Mouse (Mus musculus) embryonic facial prominence, embryonic 14.5 days (tissue): ENCODE measurements around the gene Sars2. TPM values are rescaled to one million over a fixed set of nuclear protein-coding genes. Genes with fewer than 3 reads are reported as not detected.

ENCODE experiments used
- ATAC-seq: fragments of 200-750 bp; cut with Nextera tagmentation; 2 replicates; pipeline ENCODE4 v1.8.0; 2017; ENCODE audit warnings: low read depth, moderate number of reproducible peaks, moderate TSS enrichment
- DNase-seq: peaks from one replicate; pipeline ENCODE4 v3.0.0-alpha.2; 2015; ENCODE audit warnings: low spot score
- H3K27ac ChIP-seq: fragments of 300-500 bp; sonication (generic); replicated peaks from 2 replicates; pipeline ENCODE4 v1.5.1; 2014; ENCODE audit warnings: low read depth, mild to moderate bottlenecking, low read length, moderate library complexity
- H3K27me3 ChIP-seq: fragments of 300-500 bp; sonication (generic); replicated peaks from 2 replicates; pipeline ENCODE4 v1.6.1; 2014; ENCODE audit warnings: low read length; ENCODE audit not compliant: control insufficient read depth, insufficient read depth
- H3K36me3 ChIP-seq: fragments of 300-500 bp; sonication (generic); 2 replicates; pipeline ENCODE4 v1.6.1; 2014; ENCODE audit warnings: low read length, mixed read lengths; ENCODE audit not compliant: control insufficient read depth, insufficient read depth
- H3K4me1 ChIP-seq: fragments of 300-500 bp; sonication (generic); 2 replicates; pipeline ENCODE4 v1.6.1; 2014; ENCODE audit warnings: antibody characterized with exemption, low read length; ENCODE audit not compliant: control insufficient read depth, insufficient read depth
- H3K4me2 ChIP-seq: fragments of 300-500 bp; sonication (generic); 2 replicates; pipeline ENCODE4 v1.6.1; 2014; ENCODE audit warnings: low read depth, mild to moderate bottlenecking, low read length, moderate library complexity, mixed read lengths
- H3K4me3 ChIP-seq: fragments of 300-500 bp; sonication (generic); 2 replicates; pipeline ENCODE4 v1.5.1; 2014; ENCODE audit warnings: low read depth, mild to moderate bottlenecking, low read length
- H3K9ac ChIP-seq: fragments of 300-500 bp; sonication (generic); 2 replicates; pipeline ENCODE4 v1.6.1; 2014; ENCODE audit warnings: low read depth, mild to moderate bottlenecking, low read length, moderate library complexity, mixed read lengths
- H3K9me3 ChIP-seq: fragments of 300-500 bp; sonication (generic); 2 replicates; pipeline ENCODE4 v1.6.1; 2016; ENCODE audit warnings: low read length; ENCODE audit not compliant: control insufficient read depth
- WGBS: fragments of 180-500 bp; shearing (Covaris S2); extraction: QIAGEN DNeasy Blood & Tissue Kit; methylation state at CpG from one replicate; pipeline ENCODE4 v1.1.7; 2014; 5-methylcytosine and 5-hydroxymethylcytosine counted together
- polyA plus RNA-seq: library from polyadenylated mRNA; unstranded; fragments of >200 nt; fragmentation: Nextera tagmentation; extraction: Ambion mirVana; gene quantifications from 2 replicates; pipeline ENCODE4 v1.2.1, GENCODE M21; 2014

The Sars2 gene
- polyA plus RNA-seq, 1 experiment from 2014 or later = 20.5 TPM

- Histone ChIP-seq H3K4me1 (0 out of 2 replicates have a peak, but pooled peaks cover 4% of the 10 kb centered on the region), H3K9me3 (no peaks in the 10 kb centered on the region), H3K27me3 (no peaks in the 10 kb centered on the region), H3K27ac (no peak overlapping the region), H3K4me3 (no peak overlapping the region), H3K9ac (no peak overlapping the region), H3K36me3 (peaks cover 31% of the 10 kb centered on the region), H3K4me2 (no peak overlapping the region)
- DNase-seq (no peak), ATAC-seq (no peak)
- WGBS = 95% methylated on average over 21 of the region's 21 CpGs
Observed at GRCm38 (mm10) chr7:28739829-28740228, 2.0 kb upstream of the Sars2 start.

- ATAC-seq = no peak
- H3K27me3 ChIP-seq = no peaks in the 10 kb centered on the region
- H3K4me3 ChIP-seq = peak overlapping the region; percentile 59
- H3K4me2 ChIP-seq = peak overlapping the region; percentile 90
- peak overlapping the region; percentile 81 for H3K9ac ChIP-seq
- DNase-seq = no peak
- 0 out of 2 replicates have a peak, but pooled peaks cover 4% of the 10 kb centered on the region for H3K4me1 ChIP-seq
- peak overlapping the region; percentile 73 for H3K27ac ChIP-seq
- 33% methylated on average over 9 of the region's 9 CpGs for WGBS
- H3K9me3 ChIP-seq = no peaks in the 10 kb centered on the region
- H3K36me3 ChIP-seq = peaks cover 38% of the 10 kb centered on the region
Observed at GRCm38 (mm10) chr7:28740949-28741348, 843 bp upstream of the Sars2 start.

GRCm38 (mm10) chr7:28741368-28741708 lies 454 bp upstream of the Sars2 start:
- H3K9ac ChIP-seq = peak overlapping the region; percentile 81
- no peaks in the 10 kb centered on the region for H3K9me3 ChIP-seq
- WGBS = 1% methylated on average over 13 of the region's 13 CpGs
- no peak for DNase-seq
- H3K27me3 ChIP-seq = no peaks in the 10 kb centered on the region
- H3K4me2 ChIP-seq = peak overlapping the region; percentile 90
- ATAC-seq = peak; percentile 7; the same call in 1 of the 2 replicates
- H3K36me3 ChIP-seq = peaks cover 37% of the 10 kb centered on the region
- peak overlapping the region; percentile 73 for H3K27ac ChIP-seq
- peak overlapping the region; percentile 59 for H3K4me3 ChIP-seq
- H3K4me1 ChIP-seq = 0 out of 2 replicates have a peak, but pooled peaks cover 4% of the 10 kb centered on the region

- no peaks in the 10 kb centered on the region for H3K4me1 ChIP-seq
- no peaks in the 10 kb centered on the region for H3K9me3 ChIP-seq
- H3K4me2 ChIP-seq = no peak overlapping the region
- no peak for DNase-seq
- ATAC-seq = no peak
- no peak overlapping the region for H3K4me3 ChIP-seq
- WGBS = 93% methylated on average over 7 of the region's 7 CpGs
- H3K27me3 ChIP-seq = no peaks in the 10 kb centered on the region
- no peak overlapping the region for H3K27ac ChIP-seq
- no peak overlapping the region for H3K9ac ChIP-seq
- H3K36me3 ChIP-seq = peaks cover 41% of the 10 kb centered on the region; the same call in 1 of the 2 replicates
Observed at GRCm38 (mm10) chr7:28749935-28750334, 8.1 kb downstream of the Sars2 start.

- peaks cover 50% of the 10 kb centered on the region; the same call in 1 of the 2 replicates for H3K36me3 ChIP-seq
- H3K4me3 ChIP-seq = no peak within 1 kb of the TSS
- no peak within 1 kb of the TSS for H3K27ac ChIP-seq
- 0 out of 2 replicates have a peak, but pooled peaks have one; percentile 9 for ATAC-seq
- peaks cover 6% of the 10 kb centered on the region; the same call in 1 of the 2 replicates for H3K4me1 ChIP-seq
- H3K4me2 ChIP-seq = peak within 1 kb of the TSS; percentile 29; the same call in 1 of the 2 replicates
- H3K27me3 ChIP-seq = peaks cover 6% of the 10 kb centered on the region
- no peak for DNase-seq
- WGBS = under 1% methylated on average over 16 of the region's 17 CpGs
- no peaks in the 10 kb centered on the region for H3K9me3 ChIP-seq
- peak within 1 kb of the TSS; percentile 25; the same call in 1 of the 2 replicates for H3K9ac ChIP-seq
Observed at GRCm38 (mm10) chr7:28756079-28756478, 14.3 kb downstream of the Sars2 start, which contains the start of gene Ccer2. TSS of gene Ccer2 (plus strand) at chr7:28756174.

GRCm38 (mm10) chr7:28758623-28759022 lies 16.8 kb downstream of the Sars2 start:
- ATAC-seq (no peak), DNase-seq (no peak)
- peaks cover 6% of the 10 kb centered on the region for H3K27me3 ChIP-seq
- 0 out of 2 replicates have a peak overlapping the region, but pooled peaks have one; percentile 1 for H3K9ac ChIP-seq
- H3K36me3 ChIP-seq = peaks cover 57% of the 10 kb centered on the region
- no peak overlapping the region for H3K4me2 ChIP-seq
- H3K9me3 ChIP-seq = no peaks in the 10 kb centered on the region
- H3K4me3 ChIP-seq = no peak overlapping the region
- peaks cover 6% of the 10 kb centered on the region; the same call in 1 of the 2 replicates for H3K4me1 ChIP-seq
- WGBS = 76% methylated on average over 13 of the region's 13 CpGs
- no peak overlapping the region for H3K27ac ChIP-seq

- Histone ChIP-seq H3K4me2 (no peak overlapping the region), H3K4me1 (0 out of 2 replicates have a peak, but pooled peaks cover 5% of the 10 kb centered on the region)
- no peak for ATAC-seq
Observed at GRCm38 (mm10) chr7:28761907-28762306, 20.1 kb downstream of the Sars2 start.

GRCm38 (mm10) chr7:28765211-28765610 lies 23.4 kb downstream of the Sars2 start:
- no peak for ATAC-seq

More at GRCm38 (mm10) chr7:28761907-28762306, 20.1 kb downstream of the Sars2 start:
- no peak overlapping the region for H3K9ac ChIP-seq
- H3K9me3 ChIP-seq = no peaks in the 10 kb centered on the region
- peaks cover 53% of the 10 kb centered on the region for H3K36me3 ChIP-seq
- no peak for DNase-seq
- WGBS = 92% methylated on average over 9 of the region's 9 CpGs
- no peak overlapping the region for H3K4me3 ChIP-seq
- H3K27me3 ChIP-seq = no peaks in the 10 kb centered on the region
- no peak overlapping the region for H3K27ac ChIP-seq

More at GRCm38 (mm10) chr7:28765211-28765610, 23.4 kb downstream of the Sars2 start:
- Histone ChIP-seq H3K36me3 (peaks cover 28% of the 10 kb centered on the region), H3K4me3 (peak overlapping the region; percentile 65; the same call in 1 of the 2 replicates), H3K9me3 (no peaks in the 10 kb centered on the region), H3K9ac (no peak overlapping the region; the same call in 1 of the 2 replicates), H3K4me1 (peaks cover 12% of the 10 kb centered on the region), H3K4me2 (peak overlapping the region; percentile 65), H3K27me3 (no peaks in the 10 kb centered on the region), H3K27ac (no peak overlapping the region)
- WGBS = 86% methylated on average over 6 of the region's 6 CpGs
- DNase-seq = no peak
